Mouse (Mus musculus): Measurements from ENCODE around the gene Kcns1.
"Not testable (repeated sequence)": the region's sequence is repeated elsewhere in the genome, so short reads cannot be mapped to it uniquely, and the experiment has no call there.

Kcns1 gene

DNA sequence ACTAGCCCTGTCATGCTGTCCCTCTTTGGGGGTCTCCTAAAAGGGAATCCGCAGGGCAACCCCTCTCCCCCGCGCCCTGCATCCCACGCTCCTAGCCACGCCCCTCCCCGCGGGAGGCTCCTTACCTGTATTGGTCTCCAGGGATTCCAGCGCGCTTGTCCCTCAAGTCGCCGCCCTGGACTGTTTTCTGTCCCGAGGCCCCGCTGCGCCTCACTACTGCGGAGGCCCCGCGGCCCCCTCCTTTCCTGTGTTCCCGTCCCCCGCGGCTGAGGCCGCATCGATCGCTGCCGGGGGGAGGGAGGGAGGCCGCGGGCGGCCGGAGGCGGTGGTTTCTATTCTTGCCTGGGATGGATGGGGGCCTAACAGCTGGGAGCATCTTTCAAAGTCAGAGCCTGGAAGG is at the start of gene Kcns1:
Gene Kcns1 (minus strand): TSS at position 212 of the 400 bp plus-strand sequence.
- in situ Hi-C loops (cut with MboI; ENCODE audit: unreplicated experiment in 2 of 2), result no loop called here

DNA sequence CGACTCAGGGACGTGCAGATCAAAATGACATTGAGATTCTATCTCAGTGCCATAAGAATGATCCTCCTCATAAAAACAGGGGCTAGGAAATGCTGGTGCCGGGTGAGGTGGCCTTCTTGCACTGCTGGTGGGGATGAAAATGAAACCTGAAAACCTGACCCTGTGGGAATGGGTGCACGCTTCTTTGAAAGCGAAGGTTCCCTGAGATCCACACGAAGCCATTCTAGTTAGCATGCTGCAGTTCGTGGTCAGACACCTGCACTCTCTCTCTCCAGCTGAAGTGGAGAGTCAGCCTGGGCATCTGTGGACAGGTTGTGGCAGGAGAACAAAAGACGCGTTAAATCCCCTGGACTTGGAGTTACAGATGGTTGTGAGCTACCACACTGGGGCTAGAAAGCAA is 48.4 kb upstream of the Kcns1 start:
- in situ Hi-C loops (cut with MboI; ENCODE audit: unreplicated experiment in 2 of 2), result no loop called here

DNA sequence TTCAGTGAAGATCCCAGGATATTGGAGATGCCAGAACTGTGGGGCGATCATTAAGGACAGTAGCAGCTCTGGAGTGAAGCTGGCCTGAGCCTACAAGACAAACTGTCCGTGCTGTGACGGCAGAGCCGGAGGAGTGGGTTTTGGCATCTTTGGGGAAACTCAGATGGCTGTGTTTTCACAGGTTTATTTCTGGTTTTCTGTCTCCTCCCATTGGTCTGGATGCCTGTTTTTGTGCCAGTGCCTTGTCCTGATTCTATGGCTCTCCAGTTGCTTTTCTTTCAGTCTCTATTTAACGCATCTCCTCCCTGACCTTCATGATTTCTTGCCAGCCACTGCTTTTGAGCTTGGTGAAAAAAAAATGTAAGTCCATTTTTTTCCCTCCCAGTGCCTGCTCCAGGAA is 41.8 kb upstream of the Kcns1 start:
- in situ Hi-C loops (cut with MboI; ENCODE audit: unreplicated experiment in 2 of 2), result no loop called here

DNA sequence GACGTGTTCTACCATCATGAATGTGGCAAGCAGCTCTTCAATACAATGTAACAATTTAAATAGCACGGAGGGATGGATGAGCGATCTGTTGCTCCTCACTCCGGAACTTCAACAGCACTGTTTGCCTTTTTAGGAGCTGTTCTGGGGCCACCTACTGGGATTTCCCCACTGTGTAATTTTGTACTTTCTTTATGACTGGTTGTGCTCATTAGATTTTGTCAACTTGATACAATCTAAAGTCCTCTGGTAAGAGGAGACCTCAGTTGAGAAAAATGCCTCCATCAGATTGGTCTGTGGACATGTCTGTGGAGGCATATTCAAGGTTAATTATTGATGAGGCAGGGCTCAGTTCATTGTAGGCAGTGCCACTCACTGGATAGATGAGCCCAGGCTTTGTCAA is 40.0 kb upstream of the Kcns1 start:
- in situ Hi-C loops (cut with MboI; ENCODE audit: unreplicated experiment in 2 of 2), result no loop called here

DNA sequence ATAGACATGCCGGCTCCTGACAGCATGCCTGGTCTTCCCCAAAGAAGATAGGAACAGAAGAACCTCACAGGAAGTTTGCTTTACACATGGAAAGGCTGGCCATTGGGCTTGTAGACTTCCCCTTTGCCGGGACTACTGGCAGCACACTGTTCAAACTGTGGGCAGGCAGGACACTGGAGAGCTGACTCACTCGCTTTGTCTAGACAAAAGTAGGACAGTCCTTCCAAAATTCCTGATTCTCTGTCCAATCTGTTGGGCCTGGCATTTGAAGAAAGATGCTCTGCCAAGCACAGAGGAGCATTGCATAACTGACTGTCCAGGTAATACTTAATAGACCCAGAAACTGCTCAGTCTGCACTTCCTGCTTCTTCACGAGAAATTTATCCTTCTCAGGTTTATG is 35.8 kb upstream of the Kcns1 start:
- in situ Hi-C loops (cut with MboI; ENCODE audit: unreplicated experiment in 2 of 2), result no loop called here

DNA sequence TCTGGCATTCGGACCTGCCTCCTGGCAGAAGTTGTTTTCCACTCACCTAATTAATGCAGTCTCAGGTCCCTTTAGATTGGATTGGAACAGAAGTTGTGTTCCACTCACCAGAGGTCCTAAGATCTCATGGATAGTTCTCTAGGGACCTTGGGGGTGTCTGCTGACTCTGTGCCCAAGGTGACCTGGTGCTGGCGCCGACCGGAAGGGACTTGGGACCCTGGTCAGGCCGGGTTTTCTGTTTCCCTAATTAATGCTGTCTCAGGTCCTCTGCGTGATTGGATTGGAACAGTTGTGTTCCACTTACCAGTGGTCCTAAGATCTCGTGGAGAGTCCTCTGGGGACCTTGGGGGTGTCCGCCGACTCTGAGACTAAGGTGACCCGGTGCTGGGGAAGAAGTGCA is 35.1 kb upstream of the Kcns1 start:
- in situ Hi-C loops (cut with MboI; ENCODE audit: unreplicated experiment in 2 of 2), result not testable (repeated sequence)

DNA sequence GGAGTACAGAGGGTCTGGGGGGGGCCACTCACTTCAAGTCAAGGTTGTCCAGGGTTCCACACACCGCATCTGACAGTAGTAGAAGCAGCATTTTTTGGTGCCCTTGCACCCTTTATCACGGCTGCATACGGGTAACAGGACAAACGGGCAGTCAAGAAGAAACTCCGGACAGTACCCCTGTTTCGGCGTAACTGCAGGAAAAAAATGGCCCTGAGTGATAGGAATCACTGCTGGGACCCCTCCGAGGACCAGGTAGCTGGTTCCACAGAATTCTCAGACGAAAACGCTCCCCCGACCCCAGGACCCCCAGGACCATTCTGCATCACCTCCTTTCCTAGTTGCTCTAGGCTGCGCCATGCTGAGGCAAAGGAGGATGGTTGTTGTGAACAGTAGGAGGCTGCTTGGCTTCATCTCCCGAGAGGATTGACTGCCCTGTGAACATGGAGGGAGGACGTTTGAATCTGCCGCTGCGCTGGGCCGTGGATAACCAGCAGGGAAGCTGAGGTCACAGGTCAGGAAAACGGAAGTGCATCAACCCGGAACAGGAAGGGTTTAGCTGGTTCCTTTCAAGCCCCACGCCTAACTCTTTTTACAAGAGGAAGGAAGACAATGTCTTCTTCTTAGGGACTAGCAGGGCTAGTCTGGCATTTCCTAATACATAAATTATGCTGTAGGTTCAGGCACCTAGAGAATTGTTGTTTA is 28.9 kb upstream of the Kcns1 start, which contains the start of gene Wfdc15a:
Gene Wfdc15a (minus strand): TSS at position 505 of the 702 bp plus-strand sequence.
- in situ Hi-C loops (cut with MboI; ENCODE audit: unreplicated experiment in 2 of 2), result loop anchor here in 1 of 2 experiments (25.0 kb wide), 1 partner anchor 337 kb away; the partner anchor contains the start of gene Kcnk15

DNA sequence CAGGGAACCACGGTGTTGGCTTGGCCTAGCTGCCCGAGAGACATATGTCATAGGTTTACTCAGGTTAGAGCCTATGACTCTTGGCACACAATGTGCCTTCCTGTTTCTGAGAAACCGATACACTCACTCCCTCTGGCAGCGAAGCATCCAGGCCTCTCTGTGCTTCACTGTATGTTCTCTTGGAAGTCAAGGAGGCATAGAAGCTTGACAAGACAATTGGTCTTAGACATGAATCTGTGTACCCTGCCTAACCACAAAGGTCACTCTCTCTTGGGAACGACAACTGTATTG is 25.7 kb upstream of the Kcns1 start:
- in situ Hi-C loops (cut with MboI; ENCODE audit: unreplicated experiment in 2 of 2), result loop anchor here in 1 of 2 experiments (25.0 kb wide), 1 partner anchor 334 kb away; the partner anchor contains the start of gene Kcnk15

DNA sequence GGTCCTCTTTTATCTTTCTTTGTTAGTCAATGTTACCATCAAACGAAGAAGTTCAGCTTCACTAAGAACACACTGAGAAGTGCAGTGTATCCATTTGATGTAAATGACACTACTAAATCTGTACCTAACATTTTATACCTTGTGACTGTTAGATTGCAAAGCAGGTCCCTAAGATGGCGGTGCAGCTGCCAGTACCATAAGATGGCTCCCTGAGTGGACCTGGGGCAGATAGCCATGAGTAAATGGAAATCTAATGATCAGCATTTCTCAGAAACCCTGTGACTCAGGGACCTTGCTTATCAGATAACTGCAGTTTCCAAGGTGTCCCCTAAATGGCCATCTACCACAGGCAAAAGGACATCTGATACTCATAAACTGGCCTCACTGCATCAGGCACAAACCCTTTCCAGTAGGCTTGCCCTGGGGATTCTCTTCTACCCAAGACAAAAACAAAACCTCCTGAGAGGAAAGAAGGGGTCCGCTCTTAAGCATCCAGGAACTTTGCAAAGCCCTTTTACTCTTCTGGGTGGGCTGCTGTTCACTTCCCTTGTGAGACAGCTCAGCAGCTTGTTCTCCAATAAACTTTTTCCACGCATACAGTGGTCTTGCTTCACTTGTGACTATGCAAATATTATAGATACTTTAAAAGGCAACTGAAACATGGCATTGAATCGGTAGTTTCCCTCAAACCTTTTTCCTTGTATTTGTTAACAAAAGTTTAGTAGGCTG is 25.2 kb upstream of the Kcns1 start:
- in situ Hi-C loops (cut with MboI; ENCODE audit: unreplicated experiment in 2 of 2), result loop anchor here in 1 of 2 experiments (25.0 kb wide), 1 partner anchor 334 kb away; the partner anchor contains the start of gene Kcnk15

DNA sequence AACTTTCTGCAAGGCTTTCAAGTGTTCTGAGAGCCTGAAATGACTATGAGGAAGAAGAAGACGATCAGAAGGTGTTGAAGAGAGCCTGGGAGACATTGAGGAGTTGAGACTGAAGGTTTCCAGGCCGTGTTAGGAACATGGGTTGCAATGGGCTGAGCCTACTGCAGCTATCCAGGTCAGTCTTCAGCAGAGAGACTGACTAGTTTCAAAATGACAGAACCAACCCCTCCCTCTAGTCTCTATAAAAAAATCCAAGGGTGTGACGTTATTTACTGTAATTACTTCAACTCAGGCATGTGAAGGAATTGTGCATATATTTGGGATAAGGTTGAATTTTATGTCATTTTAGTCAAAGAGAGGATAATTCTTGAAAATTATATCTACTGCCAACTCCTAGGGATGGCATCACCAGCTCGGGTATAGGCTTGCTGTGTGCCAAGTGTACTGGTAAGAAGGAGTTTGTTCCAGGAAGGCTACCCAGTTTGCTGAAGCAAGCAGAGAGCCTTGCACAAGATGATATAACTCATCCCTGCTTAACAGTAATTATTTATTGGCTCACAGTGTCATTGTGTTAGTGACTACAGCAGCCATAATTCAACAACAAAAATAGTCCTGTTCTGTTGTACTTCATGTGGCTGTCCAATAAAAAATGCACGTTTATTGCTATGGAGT is 24.2 kb upstream of the Kcns1 start:
- in situ Hi-C loops (cut with MboI; ENCODE audit: unreplicated experiment in 2 of 2), result loop anchor here in 1 of 2 experiments (25.0 kb wide), 1 partner anchor 333 kb away; the partner anchor contains the start of gene Kcnk15

DNA sequence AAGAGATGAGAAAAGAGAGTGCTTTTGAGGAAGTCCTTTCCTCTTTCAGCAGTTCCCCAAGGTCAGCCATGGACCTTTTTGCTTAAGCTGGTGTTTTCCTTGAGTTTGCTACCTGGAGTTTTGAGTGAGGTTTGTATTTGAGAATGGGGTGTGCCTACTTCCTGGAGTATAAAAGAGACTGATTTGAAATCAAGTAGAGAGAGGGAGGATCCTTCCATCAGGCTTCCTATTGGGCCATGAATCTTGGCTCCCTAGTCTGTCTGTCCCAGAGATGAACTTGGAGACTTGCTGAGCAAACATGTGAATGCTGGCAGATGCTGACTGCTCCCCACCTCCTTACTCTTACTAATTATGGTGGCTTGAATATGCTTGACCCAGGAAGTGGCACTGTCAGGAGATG is 21.4 kb upstream of the Kcns1 start:
- in situ Hi-C loops (cut with MboI; ENCODE audit: unreplicated experiment in 2 of 2), result loop anchor here in 1 of 2 experiments (25.0 kb wide), 1 partner anchor 330 kb away; the partner anchor contains the start of gene Kcnk15

DNA sequence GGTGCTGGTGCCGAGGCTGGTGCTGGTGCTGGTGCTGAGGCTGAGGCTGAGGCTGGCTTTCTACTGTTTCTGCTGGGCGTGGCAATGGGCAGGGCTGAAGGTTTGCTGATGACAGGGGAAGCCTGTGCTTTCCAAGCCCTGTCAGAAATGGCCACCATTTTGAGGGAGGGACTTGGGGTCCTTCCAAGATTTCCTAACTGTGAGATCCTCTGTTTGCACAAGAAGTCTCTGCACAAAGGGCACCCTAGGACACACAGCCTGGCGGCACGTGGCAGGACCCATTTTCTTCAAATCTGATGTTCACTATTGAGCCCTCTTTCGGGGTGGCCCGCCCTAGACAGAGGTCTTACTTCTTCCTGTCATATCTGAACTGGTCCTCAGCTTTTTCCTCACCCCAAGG is 19.7 kb upstream of the Kcns1 start, which contains the start of gene Wfdc12:
Gene Wfdc12 (minus strand): TSS at position 33 of the 400 bp plus-strand sequence.
- in situ Hi-C loops (cut with MboI; ENCODE audit: unreplicated experiment in 2 of 2), result loop anchor here in 1 of 2 experiments (25.0 kb wide), 1 partner anchor 328 kb away; the partner anchor contains the start of gene Kcnk15

DNA sequence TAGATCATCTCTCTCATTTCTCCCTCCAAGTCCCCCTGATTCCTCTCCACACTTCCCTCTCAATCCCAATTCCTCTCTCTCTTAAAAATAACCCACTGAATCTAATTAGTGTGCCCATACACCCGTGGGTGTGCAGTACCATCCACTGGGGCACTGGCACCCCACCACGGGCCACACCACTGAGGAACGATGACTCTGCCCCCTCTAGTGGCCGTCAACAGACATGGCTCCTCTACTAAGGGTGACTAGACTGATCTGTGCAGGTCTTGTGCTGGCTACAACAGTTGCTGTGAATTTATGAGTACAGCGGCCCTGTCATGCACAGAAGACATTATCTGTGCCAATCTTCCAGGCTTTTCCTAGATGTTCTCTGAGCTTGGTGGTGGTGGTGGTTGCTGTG is 17.8 kb upstream of the Kcns1 start:
- in situ Hi-C loops (cut with MboI; ENCODE audit: unreplicated experiment in 2 of 2), result loop anchor here (10.0 to 25.0 kb wide), 2 partner anchors 196 to 326 kb away; partner anchors contain the start of genes Kcnk15 (in 1 of the 2) and Slpi (in 1 of the 2)

DNA sequence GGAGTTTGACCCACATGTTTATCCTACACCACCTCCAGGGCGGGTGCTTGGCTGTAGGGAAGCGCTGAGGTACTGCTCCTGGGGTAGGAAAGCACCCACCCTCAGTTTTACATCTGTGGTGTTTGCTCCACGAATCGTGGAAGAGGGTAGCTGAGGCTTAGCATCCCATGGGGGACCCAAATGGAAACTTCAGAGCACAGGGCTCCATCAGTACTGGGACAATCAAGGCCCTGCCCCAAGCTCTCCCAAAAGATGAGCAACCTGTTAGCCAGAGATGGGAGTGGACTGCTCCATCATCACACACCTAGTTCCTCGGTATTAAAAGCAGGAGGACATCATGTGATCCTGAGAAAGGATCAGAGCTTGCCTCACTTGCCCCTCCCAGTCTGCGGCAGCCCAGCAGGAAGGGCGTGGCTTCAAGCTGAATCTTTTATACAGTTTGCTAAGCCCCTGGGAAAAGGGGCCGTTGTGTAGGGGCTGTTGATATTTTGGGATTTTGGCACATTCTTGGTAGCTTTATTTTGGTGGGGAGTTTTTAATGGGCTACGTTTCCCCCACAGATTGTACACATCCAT is 13.3 kb upstream of the Kcns1 start:
- in situ Hi-C loops (cut with MboI; ENCODE audit: unreplicated experiment in 2 of 2), result loop anchor here (10.0 to 25.0 kb wide), 2 partner anchors 201 to 322 kb away; partner anchors contain the start of genes Kcnk15 (in 1 of the 2) and Slpi (in 1 of the 2)

DNA sequence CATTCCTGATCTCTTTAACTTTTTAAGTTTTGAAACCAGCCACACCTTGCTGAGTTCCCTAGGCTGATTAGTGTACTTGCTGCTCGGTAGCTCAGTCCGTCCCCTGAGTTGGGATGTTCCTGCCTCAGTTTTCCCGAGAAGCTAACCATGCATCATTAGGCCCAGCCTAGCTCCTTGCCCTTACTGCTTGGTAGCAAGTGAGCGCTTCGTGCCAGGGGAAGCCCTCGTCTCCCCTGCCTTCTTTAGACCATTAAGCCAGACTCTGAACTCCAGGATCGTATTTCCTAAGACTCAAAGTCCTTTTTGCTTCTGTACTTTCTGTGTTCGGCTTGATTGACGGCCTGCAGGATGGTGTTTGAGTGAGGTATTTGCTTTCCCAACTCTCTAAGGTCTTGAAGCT is 12.4 kb upstream of the Kcns1 start:
- in situ Hi-C loops (cut with MboI; ENCODE audit: unreplicated experiment in 2 of 2), result loop anchor here (10.0 to 25.0 kb wide), 2 partner anchors 201 to 321 kb away; partner anchors contain the start of genes Kcnk15 (in 1 of the 2) and Slpi (in 1 of the 2)

DNA sequence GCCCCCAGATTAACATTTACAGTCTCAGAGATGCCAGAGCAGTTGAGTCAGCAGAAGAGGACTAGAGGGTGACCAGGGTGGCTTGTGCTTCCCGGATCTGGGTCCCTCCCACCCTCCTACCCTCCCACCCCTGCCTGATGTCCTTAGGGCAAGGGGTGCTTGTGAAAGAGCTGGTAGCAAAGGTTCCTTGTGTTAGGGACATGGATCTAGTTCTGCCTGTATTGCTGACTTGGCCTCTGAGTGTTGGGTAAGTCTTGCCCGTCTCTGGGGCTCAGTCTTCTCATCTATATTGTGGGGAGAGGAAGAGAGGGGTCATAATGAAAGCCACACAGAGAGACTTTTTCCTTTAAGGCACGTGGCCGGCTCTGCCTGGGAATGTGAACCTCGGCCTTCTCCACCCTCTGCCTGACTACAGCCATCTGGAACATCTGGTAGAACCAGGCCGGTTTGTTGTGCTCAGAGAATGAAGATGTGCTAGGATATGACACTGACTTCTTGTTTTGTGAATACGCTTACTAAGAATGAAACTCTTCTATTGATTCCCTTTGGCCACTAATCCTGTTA is 11.9 kb upstream of the Kcns1 start, which contains the start of gene Wfdc5:
Gene Wfdc5 (minus strand): TSS at position 51 of the 564 bp plus-strand sequence.
- in situ Hi-C loops (cut with MboI; ENCODE audit: unreplicated experiment in 2 of 2), result loop anchor here (10.0 to 25.0 kb wide), 2 partner anchors 202 to 320 kb away; partner anchors contain the start of genes Kcnk15 (in 1 of the 2) and Slpi (in 1 of the 2)

DNA sequence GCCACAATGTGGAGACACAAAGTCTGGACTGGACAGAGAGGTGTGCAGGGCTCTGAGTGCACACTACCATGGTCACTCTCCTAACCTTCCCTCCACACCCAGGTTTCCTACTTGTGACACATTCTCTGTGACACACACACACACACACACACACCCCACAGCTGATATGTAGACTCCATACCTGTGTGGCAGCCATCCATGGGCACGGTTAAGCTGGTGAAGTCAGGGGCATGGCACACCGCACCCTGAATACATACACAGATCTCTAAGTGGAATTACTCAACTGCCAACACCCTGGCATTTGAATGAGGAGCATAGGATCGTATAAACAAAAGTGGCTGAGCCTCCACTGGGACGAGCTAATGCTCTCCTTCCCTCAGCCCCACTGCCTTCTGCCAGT is 9.9 kb upstream of the Kcns1 start:
- in situ Hi-C loops (cut with MboI; ENCODE audit: unreplicated experiment in 2 of 2), result loop anchor here (10.0 to 25.0 kb wide), 2 partner anchors 204 to 318 kb away; partner anchors contain the start of genes Kcnk15 (in 1 of the 2) and Slpi (in 1 of the 2)

DNA sequence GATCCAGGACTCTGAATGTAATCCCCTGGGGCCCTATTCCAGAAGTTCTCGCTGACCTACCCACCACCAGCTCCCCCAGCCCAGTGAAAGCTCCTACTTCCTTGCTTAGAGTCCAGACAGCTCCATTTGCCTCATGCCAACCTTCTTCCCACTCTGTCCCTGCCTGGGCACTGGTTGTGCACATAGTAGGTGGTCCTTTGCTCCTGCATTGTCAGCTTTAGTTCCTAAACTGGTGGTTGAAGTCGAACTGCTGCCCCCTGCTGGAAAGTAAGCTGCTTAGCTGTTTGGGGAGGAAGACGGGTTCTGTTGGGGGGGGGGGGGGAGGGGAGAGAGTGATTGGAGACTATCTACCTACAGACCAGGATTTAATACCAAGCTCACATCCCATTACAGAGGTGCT is 9.2 kb upstream of the Kcns1 start:
- in situ Hi-C loops (cut with MboI; ENCODE audit: unreplicated experiment in 2 of 2), result loop anchor here (10.0 to 25.0 kb wide), 2 partner anchors 205 to 318 kb away; partner anchors contain the start of genes Kcnk15 (in 1 of the 2) and Slpi (in 1 of the 2)

DNA sequence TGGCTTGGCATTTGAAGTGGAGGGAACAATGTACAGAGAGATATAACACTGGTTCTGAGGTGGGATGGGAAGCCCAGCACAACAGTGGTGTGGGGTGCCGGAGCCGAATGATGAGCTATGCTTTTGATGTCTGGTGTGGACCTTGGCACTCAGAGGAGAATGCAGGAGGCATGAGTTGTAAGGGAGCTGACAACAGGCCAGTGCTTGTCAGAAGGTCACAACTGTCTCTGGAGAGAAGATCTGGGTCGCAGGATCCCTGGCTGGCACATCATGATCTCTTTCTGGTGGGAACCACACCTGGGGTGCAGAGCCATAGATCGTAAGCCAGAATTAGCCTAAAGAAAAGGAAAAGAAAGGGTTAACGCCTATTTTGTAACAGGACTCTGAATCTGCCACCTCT is 6.9 kb upstream of the Kcns1 start:
- in situ Hi-C loops (cut with MboI; ENCODE audit: unreplicated experiment in 2 of 2), result loop anchor here in 1 of 2 experiments (25.0 kb wide), 1 partner anchor 316 kb away; the partner anchor contains the start of gene Kcnk15

Measured in v-Abl transformed pro-B cells (cell line).